Mouse (Mus musculus) CH12.LX (cell line): ENCODE measurements at regions not wholly inside any gene's neighbourhood (a gene's known extent, or its start where the extent isn't known, plus 50 kb on each side); places are given as distances from the start of the nearest gene placed in this dataset.

Experiments
- CHD2 ChIP-seq: IDR thresholded peaks from 2 replicates; pipeline ENCODE4 v1.6.1; 2011; ENCODE audit warnings: low read length, improper control_type of control experiment
- CTCF ChIP-seq, 2 experiments: IDR thresholded peaks in 1 of 2; conservative IDR thresholded peaks in 1 of 2; 2 replicates each; pipeline ENCODE4 v1.5.1; 2011 to 2012; ENCODE audit warnings: low read depth in 2 of 2, low read length in 2 of 2, improper control_type of control experiment in 1 of 2, inconsistent platforms in 1 of 2, mild to moderate bottlenecking in 1 of 2, moderate library complexity in 1 of 2
- E2F4 ChIP-seq: IDR thresholded peaks from 2 replicates; pipeline ENCODE4 v1.6.1; 2011; ENCODE audit warnings: low read depth, low read length, improper control_type of control experiment; ENCODE audit not compliant: insufficient replicate concordance
- ETS1 ChIP-seq: conservative IDR thresholded peaks from 2 replicates; pipeline ENCODE4 v1.6.1; 2012; ENCODE audit warnings: low read depth, mild to moderate bottlenecking, inconsistent platforms, low read length, improper control_type of control experiment, moderate library complexity
- JUN ChIP-seq: IDR thresholded peaks from 2 replicates; pipeline ENCODE4 v1.6.1; 2011; ENCODE audit warnings: low read depth, mild to moderate bottlenecking, low read length, improper control_type of control experiment, moderate library complexity; ENCODE audit not compliant: insufficient read depth
- JUND ChIP-seq: conservative IDR thresholded peaks from 2 replicates; pipeline ENCODE4 v1.6.1; 2011; ENCODE audit warnings: low read depth, low read length, improper control_type of control experiment
- MAFK ChIP-seq: IDR thresholded peaks from 2 replicates; pipeline ENCODE4 v1.6.1; 2011; ENCODE audit warnings: low read length, improper control_type of control experiment; ENCODE audit not compliant: insufficient replicate concordance
- MAX ChIP-seq: IDR thresholded peaks from 2 replicates; pipeline ENCODE4 v1.6.1; 2011; ENCODE audit warnings: low read length, improper control_type of control experiment
- PAX5 ChIP-seq: IDR thresholded peaks from 2 replicates; pipeline ENCODE4 v1.6.1; 2012; ENCODE audit warnings: low read length, inconsistent platforms, mixed read lengths
- POLR2A ChIP-seq: IDR thresholded peaks from 2 replicates; pipeline ENCODE4 v1.6.1; 2011; ENCODE audit warnings: low read depth, mild to moderate bottlenecking, improper control_type of control experiment, low read length
- POLR2AphosphoS2 ChIP-seq: IDR thresholded peaks from 2 replicates; pipeline ENCODE4 v1.6.1; 2011; ENCODE audit warnings: low read depth, low read length, improper control_type of control experiment
- SMC3 ChIP-seq: IDR thresholded peaks from 2 replicates; pipeline ENCODE4 v1.6.1; 2011; ENCODE audit warnings: low read depth, low read length, improper control_type of control experiment
- USF1 ChIP-seq: IDR thresholded peaks from 2 replicates; pipeline ENCODE4 v1.6.1; 2014; ENCODE audit warnings: low read depth, mild to moderate bottlenecking, inconsistent platforms, low read length, improper control_type of control experiment

- TF ChIP-seq ETS1 (no peak), USF1 (no peak), MAFK (no peak), JUN (no peak), SMC3 (no peak), E2F4 (no peak), CTCF (conservative IDR thresholded peaks at IDR 0.05 in 1 of 2, IDR thresholded peaks at IDR 0.05 in 1 of 2; ENCODE audit: low read depth in 2 of 2, low read length in 2 of 2) (no peak), POLR2AphosphoS2 (no peak), MAX (no peak), PAX5 (no peak), POLR2A (no peak), JUND (no peak), CHD2 (no peak)
Measured at GRCm38 (mm10) chr8:11114531-11114930, 106.3 kb upstream of the Irs2 start.
